In genomic region chr10:123254299-123254698, GRCm38 (mm10) we compare ENCODE assay signal across 9 mouse cellular contexts. TPM values are rescaled to one million over a fixed set of nuclear protein-coding genes. Genes with fewer than 3 reads are reported as not detected.
DNase-seq lines count a peak whose midpoint lies in the region; TF ChIP-seq lines count a peak whose summit lies in the region.
"Had no signal": no experiment of that assay in that cellular context is flagged by ENCODE, and none has a peak within 500 bp of the region (broad histone marks: within the 10 kb centered on the region; RNA-seq: fewer than 3 reads in every experiment).

No protein-coding gene starts in this region.

- TF ChIP-seq CTCF in layer of hippocampus, adult 2 months (conservative IDR thresholded peaks at IDR 0.05), result peak; percentile 89

- no peak overlapping the region for H3K27ac ChIP-seq in layer of hippocampus, adult 2 months
- H3K27ac ChIP-seq: limb, embryonic 12.5 days had no signal

- H3K4me3 ChIP-seq in layer of hippocampus, adult 2 months, result no peak overlapping the region
- H3K4me3 ChIP-seq: limb, embryonic 12.5 days had no signal

- DNase-seq in cerebellum, postnatal 10 days, result peak; percentile 34 to 40
- no peak for DNase-seq in cerebellum, adult 11 months
- no peak for DNase-seq in layer of hippocampus, adult 2 months (ENCODE audit: low spot score in 2 of 2)
- DNase-seq in layer of hippocampus, adult 9-10 months (ENCODE audit: low spot score), result no peak
- DNase-seq in thymus, postnatal 4 days, result peak; percentile 19
- DNase-seq in thymus, postnatal 10 days (ENCODE audit: low spot score in 2 of 2), result no peak
- no peak for DNase-seq in c-Kit-positive CD71-positive TER-119-positive erythroid progenitor cells, embryonic 14.5 days (ENCODE audit: low spot score)
- no peak for DNase-seq in spleen, adult 18-20 months

RNA-seq across cellular contexts. Expression of gene Fam19a2, which starts 9.5 kb away (rescaled TPM):
- 10 to 100 TPM; 49.3 to 51.7 TPM for total RNA-seq in layer of hippocampus, adult 2 months (2021)

RNA-seq across cellular contexts. Expression of gene Usp15, which starts 57.5 kb away (rescaled TPM):
- 100 to 1,000 TPM in 1 of 2 experiments, 10 to 100 TPM in 1; 94.4 to 105 TPM for total RNA-seq in layer of hippocampus, adult 2 months (2021)

Comparison
In these comparisons a context has a peak if more than half of its experiments do, and no peak if none do; other contexts are left out.
1. DNase-seq: peak in cerebellum, postnatal 10 days (2 of 2) and thymus, postnatal 4 days (single experiment); none in cerebellum, adult 11 months (single experiment), layer of hippocampus, adult 2 months (0 of 2), layer of hippocampus, adult 9-10 months (single experiment), thymus, postnatal 10 days (0 of 2), c-Kit-positive CD71-positive TER-119-positive erythroid progenitor cells, embryonic 14.5 days (single experiment) and spleen, adult 18-20 months (0 of 2).